Mouse (Mus musculus) layer of hippocampus, postnatal 25 days (tissue): ENCODE measurements around the gene Alkbh3. TPM values are rescaled to one million over a fixed set of nuclear protein-coding genes. Genes with fewer than 3 reads are reported as not detected.
A peak's percentile ranks its signal among the peaks of the same experiment; 100 is the strongest.

Experiments
- DNase-seq, 2 experiments: peaks; one replicate each; pipeline ENCODE4 v3.0.0; 2022; ENCODE audit warnings: mixed read lengths in 2 of 2, low spot score in 1 of 2; ENCODE audit errors: extremely low spot score in 1 of 2
- total RNA-seq, 2 experiments: library from RNA; stranded (reverse); gene quantifications; 2 replicates each; pipeline ENCODE4 v1.2.3; 2021

Alkbh3 gene
- total RNA-seq, result 10 to 100 TPM; 21.5 to 28.5 TPM

DNA sequence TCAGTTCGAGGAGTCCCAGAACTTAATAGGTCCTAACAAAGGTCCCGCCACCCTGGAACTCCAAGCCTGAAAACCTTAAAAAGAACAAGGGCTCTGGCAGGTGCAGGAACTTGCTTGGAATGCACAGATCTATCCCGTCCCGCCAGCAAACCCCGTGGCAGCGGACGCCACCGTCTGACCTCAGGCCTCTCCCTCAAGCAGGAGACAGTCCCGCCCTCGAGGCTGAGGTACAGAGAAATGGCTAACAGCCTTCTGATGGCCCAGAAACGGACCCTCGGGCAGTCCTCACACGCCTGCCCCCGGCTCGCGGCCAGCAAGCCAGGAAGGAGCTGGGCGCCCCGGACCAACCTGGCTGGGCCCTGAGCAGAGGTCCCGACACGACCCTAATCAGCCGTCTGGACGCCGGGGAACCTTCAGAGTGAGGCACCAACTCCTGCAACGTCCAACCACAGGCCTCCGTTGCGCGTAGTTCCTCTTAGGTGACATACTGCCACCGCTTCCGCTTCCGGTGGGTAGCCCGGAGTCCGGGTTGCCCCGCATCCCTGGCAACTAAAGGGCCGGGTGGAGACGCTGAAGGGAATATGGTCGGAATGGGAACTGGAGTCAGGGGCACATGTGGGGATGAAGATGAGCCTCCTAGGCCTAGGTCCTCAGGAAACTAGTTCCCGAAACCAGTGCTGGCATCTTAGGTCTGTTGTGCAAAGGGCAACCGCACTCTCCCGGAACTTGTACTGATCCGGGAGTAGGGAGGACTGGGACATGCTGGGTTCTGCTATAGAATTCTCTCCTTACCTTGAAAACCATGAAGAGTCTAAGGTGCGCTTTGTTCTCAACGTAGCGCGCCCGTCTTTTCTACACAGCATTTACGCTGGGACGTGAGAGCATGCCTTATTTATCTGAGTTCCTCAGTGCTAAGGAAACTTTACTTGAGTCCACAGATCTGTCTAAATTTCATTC, at the start of gene Alkbh3:
Alkbh3 (minus strand) TSS at position 473 of the 957 bp plus-strand sequence.
- DNase-seq, result peak; percentile 91 to 92

DNA sequence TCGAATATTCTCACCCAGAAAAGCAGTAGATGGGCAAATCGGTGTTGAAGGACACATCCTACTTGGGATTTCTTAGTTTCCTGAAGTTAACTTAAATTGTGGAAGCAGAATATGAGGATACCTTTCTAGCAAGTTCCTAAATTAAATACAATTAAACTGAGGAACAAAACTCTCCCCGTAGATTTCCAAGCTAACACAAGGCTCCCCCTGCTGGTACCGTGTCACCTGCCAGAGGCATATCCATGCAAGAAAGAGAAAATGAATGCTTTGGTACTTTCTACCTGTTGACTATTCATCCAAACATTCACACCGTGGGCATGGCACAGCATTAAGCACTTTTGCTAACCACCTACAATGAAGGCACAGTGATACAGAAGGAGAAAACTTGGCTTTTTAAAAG, 48.9 kb upstream of the Alkbh3 start:
- peak in 1 of 2 experiments; percentile 63 for DNase-seq

DNA sequence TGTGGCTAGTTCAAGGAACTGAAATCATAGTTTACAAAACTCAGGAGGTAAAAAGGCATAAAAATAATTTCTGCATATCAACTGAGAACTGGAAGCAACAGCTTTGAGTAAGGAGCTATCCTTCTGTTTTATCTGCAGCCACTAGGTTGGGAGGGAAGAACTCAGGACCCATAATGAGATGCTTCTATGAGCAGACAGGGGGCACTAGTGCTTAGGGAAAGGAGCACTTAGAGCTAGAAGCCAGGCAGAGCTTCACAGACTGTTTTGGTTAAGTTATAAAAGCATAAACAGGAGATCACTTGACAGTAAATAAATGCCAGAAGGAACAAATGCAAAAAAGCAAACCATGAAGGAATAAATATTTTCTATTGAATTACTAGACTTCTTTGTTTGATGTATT, 44.2 kb upstream of the Alkbh3 start:
- DNase-seq, result no peak

DNA sequence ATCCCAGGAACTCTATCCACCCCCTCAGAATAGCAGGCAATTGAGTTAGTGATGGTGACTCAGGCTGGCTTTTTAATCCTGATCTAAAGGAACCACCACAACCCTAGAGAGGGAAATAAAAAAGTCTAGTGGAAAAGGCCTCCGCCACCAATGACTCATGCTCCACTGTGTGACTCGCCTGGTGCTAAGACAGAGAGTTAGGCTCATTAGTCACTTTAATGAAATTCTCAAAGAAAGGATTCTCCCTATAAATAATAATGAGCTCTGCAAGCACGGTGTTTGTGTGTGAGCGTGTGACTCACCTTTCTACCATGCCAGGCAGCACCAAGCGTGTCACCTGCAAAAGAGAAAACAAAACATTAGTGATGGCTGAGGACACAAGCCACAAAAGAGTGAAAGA, 41.3 kb upstream of the Alkbh3 start:
- DNase-seq, result no peak

DNA sequence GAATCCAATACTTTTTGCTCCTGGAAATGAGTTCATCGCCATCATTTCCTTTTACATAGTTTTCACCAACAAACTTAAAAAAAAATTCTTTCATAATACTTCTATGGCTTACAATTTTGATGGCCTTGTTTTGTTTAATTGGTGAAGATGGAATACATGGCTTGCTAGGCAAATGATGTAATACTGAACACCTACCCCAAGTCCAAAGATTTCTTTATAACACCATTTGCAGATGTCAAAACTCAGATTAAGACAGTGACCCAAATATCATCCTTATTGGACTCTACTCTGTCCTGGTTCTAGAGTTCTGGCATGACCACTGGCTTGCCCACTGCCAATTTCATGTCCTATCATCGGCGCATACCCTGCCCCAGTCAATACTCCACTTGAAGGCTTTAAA, 40.3 kb upstream of the Alkbh3 start:
- no peak for DNase-seq

DNA sequence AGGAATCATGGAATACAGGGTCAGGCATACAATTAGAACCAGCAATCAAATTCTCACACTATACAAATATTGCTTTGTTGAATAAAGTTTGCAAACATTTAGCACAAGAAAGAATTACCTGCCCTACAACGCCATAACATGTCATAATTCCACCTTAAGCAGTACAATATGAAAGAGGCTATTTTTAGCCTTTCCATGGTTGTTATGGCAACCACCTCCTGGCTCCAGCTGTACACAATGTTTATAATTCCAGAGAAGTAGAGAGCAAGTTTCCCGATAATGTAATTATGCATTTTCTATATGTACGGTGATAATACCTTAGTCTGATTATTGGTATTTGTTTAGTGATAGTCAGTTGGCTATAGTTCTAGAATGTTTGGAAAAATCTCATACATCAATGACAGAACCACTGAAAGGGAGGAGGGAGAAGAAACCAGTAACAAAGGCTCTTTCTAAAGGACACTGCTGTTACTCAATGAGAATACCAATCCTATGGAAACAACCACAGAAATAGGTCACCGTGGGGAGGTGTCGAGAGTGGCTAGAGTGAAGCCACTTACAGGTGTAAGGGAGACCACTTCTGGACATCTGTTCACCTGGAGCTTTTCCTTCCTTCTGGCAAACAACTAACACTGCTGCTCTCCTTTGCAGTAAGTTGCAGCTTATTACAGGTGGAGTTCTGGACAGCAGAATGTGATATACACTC, 39.0 kb upstream of the Alkbh3 start:
- DNase-seq, result no peak

DNA sequence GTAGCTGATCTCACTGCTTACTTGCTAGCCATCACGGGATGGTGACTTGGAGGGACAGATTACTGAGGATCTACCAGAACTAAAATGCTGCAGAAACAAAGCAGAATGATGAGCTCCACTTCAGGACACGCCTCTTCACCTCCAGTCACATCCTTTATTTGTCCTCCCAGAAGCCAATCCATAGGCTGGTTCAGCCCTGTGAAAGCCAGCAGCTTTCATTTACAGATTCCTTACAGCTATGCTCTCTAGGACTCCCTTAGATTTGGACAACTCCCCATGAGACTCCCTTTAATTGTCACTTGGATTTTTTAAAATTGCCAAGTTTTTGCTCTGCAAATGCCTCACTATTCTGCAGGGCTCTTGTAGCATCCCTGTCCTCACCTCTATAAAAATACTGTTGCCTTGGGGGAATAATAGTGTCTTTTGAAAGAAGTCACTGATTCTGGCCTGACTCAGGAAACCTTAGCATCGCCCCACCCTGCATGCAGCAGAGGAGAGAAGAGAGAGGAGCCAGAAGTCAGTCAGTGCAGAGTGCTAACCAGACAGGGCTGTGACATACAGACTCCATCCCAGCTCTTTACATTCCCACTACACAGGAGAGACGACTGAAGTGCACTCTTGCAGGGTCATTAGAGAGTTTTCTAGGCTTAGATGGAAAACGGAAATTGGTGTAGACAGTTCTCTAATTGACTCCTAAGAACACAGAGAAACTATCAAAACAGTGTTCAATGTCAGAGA, 38.3 kb upstream of the Alkbh3 start:
- DNase-seq, result no peak

DNA sequence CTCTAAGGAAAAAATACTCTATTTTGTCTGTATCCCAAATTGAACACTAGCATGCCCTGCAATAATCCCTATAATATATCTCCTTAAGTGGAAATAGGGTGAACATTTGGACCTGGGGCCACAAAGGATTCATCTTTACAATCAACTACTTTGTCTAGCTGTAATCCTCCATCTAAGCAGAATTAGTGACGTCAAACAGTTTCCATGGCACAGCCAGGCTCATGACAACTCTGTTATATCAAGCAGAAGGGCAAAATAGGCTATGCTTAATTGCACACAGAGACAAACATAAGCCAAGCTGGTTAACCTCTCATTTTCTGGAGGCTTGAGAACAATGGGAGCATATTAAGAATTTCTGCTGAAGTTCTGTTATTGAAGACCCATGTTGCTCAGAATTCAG, 37.7 kb upstream of the Alkbh3 start:
- no peak for DNase-seq

DNA sequence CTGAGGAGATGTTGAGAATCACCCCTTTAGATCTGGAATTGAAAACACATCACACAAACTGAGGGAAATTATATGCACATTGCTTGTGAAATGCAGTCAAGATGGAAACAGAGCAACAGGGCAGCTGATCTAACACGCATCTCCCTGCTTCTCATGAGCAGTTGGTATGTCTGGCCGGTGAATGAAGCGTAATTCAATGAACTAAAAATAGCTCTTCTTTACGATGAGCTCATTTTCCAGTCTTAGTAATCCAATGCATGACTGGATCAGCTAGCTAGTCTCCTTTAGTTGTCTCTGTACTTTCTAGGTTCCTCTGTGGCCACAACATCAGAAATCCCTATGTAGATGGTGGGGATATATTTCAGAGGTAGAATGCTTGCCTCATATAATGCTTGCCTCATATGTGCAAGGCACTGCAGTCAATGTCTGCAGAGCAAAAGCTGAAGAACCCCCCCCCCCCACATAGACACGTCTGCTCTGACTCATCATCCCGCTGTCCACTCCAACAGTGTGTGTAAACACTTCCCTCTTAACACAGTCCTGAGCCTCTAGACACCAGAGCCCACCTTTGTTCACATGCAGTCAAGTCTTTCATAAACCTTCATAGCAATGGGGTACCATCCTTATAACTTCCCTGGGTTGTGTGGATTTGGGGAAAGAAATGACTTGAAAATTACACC, 34.9 kb upstream of the Alkbh3 start:
- no peak for DNase-seq

DNA sequence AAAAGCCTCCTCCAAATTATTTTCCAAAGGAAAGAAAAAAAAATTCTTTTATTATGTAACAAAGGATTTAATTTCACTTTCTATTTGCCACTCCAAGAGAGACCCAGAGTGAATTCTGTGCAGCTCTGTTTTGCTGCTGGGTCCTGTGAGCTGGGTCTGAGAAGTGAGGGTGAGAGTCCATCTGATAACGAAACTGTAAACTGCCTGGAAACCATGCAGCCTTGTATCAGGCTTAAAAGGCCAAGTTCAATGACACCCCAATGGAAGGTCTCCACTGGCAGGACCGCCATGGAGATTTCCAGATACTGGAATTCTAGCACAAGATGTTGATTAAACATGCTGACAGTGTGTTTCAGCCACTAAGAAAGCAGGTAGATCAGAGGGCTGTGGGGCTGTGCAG, 33.6 kb upstream of the Alkbh3 start:
- no peak for DNase-seq

DNA sequence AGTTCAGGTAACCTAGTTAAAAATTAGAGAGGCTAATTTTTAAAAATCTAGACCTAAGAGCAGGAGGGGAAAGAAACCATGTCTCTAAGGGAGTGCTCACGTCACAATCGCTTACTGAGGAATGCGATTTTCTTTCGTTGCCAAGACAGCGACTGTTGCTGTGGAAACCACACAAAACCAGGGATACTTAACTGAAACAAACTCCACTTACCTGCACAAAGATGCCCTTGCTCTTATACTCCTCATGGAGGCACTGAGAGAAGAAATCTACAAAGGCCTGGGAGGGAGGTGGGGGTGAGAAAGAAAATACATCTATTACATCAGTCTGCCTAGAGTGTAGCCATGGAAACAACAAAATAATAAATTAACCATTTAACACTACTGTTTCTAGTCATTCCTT, 33.1 kb upstream of the Alkbh3 start:
- DNase-seq, result no peak

DNA sequence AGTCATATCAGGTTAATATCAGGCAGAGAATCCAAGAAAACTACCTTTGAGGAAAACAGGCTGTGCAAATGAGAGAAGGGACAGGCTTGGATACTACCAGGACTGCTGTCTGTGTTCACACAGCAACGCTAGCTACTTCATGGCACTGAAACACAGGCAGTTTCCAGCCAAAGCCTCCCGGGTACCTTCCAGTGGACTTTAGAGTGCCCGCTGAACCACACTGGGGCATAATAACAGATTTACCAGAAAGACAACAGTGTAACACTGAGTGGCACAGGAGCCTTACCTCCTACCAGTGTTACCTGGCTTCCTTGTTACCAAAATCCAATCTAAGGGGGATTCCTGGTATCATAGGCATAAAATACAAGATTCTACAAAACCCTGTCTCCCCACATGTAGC, 31.9 kb upstream of the Alkbh3 start:
- DNase-seq, result no peak

DNA sequence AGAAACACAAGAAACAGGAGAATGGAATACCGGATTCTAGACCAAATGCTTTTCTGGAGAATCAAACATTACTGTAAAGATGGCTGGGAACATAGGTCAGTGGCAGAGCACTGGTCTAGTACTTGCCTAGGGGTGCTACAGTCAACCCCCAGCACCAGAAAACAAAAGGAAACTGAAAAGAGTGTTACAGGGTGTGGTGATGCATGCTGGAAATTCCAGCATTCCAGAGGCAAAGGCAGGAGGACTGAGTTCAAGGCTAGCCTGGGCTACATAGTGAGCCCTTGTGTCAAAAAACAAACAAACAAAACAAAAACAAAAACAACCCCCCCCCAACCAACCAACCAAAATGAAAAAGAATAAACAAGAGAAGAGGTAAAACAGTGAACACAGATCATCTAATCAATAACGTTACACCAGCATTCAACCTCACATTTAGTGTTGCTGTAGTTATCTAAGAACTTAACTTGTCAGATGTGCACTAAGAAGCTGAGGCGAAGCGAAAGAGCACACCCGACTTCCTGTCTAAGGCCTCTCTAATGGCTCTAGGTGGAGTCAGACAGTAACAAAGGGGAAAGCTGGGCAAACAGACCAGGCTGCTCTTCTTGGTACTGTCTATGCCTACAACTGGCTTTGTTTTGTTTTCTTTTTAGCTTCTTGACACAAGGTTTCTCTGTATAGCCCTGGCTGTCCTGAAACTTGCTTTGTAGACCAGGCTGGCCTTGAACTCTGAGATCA, 30.0 kb upstream of the Alkbh3 start:
- DNase-seq, result no peak

DNA sequence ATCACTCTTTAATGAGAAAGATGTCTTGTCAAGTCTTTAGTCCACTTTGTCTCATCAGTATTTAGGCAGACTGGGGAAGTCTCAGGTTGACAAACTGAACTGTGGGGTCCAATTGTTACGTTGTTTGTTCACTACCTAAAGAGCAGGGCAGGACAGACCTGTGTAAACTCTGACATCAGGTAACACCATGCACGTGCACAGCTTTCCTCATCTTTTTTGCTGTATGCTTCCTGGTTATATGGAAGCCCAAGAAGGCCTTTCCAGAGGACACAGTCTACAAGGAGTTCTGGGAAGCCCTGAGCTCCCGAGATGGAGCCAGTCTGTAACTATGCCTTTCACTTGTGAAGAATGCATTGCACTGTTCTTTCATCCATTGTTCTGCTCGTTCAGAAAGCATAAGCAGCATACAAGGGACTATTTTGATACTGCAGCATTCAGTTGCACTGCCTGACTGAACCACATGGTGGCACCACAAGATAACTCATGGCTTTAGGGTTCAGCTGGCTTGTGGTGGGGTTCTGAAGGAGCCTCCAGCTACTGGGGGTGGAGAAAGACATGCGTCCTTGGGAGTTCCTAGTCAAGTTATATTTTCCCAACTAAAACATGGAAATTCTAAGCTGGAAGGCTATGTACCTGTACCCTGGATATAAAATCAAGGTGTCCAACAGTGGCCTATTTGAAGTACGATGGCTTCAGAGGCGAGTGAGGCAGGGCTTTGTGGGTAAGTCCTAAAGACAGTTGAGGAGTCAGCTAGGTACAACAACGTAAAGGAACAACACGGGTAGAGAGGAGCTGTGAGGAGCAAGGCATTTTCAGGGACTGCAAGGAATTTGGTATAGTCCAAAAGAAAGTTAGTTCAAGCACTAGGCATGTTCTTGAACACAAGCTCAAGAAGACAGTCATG, 25.1 kb upstream of the Alkbh3 start:
- peak; percentile 74 to 91 for DNase-seq

DNA sequence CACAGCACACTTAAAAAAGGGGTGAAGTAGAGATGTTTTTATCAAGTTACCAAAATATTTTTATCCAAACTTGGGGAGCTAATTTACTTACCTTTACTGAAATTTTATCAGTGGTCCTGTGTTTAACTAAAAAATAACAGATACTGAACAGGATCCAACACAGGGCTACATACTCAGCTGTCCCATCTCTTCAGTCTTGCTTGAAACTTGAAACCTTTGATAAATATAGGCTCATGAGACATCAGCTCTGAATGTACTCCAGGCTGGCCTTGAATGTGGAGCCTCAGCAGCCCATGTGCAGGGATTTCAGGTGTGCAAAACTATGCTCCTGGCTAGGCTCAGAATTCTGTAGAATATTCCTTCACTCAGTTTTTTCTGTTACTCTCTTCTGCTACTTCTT, 20.0 kb upstream of the Alkbh3 start:
- no peak for DNase-seq

DNA sequence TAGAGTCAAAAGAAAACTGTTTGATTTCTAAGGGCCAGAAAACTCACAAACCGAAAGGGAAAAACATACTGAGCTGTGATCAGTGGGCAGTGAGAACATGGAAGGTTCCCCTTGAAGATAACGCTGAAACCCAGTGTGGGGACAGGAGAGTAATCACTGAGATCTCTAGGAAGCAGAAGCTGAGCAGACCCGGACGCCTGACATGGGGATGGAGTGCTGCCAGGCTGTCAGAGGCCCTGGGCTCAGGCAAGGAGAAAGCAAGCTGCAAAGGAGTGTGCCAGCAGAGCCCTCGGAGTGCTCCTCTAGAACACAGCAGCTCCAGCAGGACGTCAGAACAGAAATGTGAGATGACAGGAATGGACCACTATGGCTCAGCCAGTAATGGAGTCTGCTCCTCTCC, 14.0 kb upstream of the Alkbh3 start:
- no peak for DNase-seq

DNA sequence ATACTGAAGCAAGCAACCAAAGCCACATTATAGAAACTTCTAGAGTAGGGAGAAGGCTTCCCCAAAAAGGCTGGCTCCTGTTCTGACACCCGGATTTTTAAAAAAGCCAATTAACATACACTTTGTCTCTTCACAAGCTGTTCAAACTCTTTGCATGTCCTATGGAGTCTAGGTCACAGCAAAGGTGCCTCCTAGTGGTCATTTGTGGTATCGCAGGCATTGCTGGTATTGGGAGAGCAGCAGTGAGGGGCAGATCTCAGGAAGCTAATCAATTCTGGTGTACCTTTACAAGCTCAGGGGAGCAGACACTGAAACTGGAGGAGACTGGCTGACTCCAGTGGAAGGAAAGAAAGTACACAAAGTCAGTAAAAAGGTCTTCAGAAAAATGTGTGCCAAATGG, 8.3 kb downstream of the Alkbh3 start:
- peak; percentile 94 to 99 for DNase-seq

DNA sequence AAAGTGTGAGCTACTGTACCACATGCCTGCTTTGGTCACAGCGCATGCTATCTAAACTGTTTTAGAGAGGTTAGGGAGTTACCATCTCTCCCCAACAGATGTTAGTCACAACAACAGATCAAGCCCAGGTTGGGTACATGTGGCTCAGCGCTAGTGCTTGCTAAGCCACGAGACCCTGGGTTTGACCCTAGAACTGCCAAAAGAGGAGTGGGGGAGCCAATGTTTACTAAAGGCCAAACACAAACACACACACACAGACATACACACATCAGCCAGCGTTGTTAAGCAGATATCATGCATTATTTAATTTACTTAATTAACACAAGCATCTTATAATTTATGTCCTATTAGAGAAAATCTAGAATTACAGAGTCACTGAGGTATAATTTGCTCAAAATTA, 8.7 kb downstream of the Alkbh3 start:
- no peak for DNase-seq

DNA sequence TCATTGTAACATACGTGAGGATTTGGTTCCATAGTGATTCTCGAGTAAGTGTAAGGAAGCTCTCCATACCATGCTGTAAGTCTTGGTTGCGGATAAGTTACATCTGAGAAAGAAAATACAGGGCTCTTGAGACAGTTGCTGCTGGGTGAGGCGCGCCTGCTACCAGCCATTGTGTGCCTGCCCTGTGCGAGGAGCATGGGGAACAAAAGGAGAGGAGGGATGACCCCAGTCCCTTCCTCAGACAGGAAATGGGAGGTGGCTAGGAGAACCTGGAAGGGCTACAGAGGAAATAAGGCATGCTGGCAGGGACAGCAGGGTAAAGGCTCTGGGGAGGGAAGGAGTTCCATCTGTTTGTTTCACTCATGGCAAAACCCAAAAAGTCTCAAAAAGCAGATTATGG, 9.2 kb downstream of the Alkbh3 start:
- DNase-seq, result no peak
